Mouse (Mus musculus) adrenal gland (tissue): ENCODE data around the gene Dhdds.
"Not testable (repeated sequence)": the region's sequence is repeated elsewhere in the genome, so short reads cannot be mapped to it uniquely, and the experiment has no call there.

Experiments used
- intact Hi-C: fragments of 180-260 bp; cut with DNase I; formaldehyde crosslinking; loops from one replicate; pipeline ENCODE4 v1.15.1; 2025

Dhdds gene

DNA sequence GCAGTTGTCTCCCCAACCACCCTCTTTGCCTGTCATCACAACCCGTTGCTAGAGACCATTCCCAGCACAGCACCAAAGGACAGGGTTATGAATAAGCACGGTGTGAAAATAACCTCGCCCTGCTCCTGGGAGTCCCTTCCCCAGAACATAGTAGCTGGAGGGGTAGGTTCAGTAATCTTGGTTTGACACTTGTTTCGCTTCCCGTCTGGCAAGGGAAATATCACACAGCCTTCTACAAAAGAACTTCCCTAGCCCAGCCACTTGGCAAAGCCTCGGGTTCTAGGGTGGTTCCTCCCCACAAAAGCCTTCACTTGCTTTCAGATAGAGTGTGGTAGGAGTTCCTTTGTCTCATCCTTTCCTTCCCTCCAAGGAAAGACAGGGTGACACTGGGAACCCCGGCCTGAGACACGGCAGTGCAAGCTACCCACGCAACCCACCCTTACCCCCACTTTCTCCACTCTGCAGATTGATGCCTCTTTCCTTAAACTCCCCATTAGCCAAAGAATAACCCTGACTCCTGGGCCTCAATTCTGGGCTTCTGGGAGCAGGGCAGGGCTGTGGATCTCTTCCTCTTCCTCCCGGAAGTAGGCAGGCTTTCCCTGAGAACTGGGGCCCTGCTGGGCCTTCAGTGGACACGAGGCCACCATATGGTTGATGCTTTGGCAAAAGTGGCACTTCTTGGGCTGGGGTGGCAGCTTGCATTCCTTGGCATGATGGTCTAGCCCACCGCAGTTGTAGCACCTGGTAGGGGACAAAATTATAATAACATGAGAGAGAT, 5.1 kb upstream of the Dhdds start:
- intact Hi-C loops: no loop called here

DNA sequence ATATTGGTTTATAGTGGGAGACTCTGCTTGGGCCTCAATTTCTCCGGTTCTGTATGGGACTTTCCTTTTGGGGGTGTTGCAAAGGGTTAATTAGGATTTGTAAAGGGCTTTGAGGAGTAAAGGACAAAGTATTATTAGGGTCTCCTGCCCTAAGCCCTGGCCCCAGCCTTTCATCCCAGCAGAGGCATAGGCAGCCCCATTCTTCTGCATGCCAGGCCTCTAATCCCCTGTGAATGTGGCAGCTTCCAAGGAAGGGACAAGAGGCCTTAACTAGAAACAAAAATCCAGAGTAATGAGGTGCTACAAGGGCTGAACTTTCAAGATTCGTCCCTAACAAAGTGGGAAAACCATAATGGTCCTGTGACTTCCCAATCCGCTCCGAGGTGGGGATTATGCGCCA, 2.2 kb upstream of the Dhdds start:
- intact Hi-C loops: no loop called here

DNA sequence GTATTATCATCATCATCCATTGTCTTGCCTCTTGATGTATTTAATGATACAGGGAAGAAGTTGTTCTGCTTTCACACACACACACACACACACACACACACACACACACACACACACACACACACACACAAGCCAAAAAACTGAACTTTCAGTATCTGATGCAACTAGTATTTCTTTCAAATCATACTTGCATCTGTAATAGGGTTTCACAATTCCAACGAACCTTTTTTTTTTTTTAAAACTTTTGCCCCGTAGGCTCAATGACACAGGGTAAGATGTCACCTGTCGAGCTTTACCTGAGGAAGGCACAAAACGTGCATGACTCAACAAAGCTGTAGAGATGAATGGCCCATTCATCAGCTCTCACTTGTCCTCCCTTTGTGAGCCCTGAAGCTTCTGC, 1.5 kb upstream of the Dhdds start:
- intact Hi-C loops: no loop called here

DNA sequence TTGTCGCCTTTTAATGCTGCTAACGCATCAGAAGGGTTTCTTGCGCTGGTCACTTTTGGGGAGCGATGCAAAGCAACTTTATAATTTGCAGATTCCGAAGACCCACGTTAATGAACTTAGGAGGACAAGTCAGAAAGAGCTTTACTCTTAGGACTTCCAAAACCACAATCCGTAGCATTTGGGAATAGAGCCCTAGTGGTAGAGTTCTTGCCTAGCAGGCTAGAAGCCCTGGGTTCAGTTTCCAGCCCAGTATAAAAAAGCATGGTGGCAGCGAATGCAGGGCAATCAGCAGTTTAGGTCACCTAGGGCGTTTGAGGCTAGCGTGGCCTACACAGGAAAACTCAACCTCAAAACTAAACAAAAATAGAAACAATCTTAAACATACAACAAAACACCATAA, 992 bp upstream of the Dhdds start:
- intact Hi-C loops: no loop called here

DNA sequence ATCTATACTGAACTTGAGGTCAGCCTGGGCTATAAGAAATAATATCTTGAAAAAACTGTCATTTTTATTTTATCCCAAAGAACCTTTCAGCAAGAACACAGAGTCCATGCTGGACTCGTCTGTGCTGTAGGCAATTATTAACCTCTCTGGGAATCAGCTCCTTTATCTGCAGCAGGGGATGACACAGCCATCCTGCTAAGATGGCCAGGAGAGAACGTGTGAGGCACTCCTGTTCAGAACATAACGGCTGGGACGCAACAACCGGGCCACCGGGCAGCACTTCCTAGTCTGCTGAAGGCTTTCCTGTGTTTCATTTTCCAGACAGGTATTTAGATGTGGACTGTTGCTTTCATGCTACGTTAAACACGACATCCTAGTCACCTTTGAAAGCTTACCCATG, 6.0 kb downstream of the Dhdds start:
- intact Hi-C loops: no loop called here

DNA sequence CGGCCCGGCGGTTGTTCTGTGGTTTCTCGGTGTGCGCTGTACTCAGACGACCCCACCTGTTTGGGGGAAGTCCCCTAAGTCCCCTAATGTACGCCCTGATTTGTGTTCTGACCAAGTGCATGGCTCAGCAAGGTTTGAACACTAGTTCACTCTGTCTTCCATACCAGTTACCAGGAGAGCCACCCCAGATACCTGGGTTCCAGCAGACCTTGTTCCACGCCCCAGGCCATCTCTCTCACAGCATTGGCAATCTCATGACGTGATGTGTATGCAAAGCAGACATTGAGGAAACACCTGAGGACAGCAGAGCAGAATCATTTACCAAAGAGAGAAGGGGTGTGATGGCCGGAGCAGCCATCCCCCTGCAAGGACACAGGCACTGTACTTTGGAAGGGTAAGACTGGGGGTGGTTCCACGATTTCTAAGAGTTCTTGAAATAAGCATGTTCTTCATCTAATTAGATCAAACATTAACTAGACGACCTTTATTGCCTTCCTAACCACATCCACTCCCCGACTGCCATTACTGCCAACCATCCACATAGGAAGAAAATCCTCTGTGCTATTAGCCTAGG, 9.5 kb downstream of the Dhdds start:
- intact Hi-C loops: no loop called here

DNA sequence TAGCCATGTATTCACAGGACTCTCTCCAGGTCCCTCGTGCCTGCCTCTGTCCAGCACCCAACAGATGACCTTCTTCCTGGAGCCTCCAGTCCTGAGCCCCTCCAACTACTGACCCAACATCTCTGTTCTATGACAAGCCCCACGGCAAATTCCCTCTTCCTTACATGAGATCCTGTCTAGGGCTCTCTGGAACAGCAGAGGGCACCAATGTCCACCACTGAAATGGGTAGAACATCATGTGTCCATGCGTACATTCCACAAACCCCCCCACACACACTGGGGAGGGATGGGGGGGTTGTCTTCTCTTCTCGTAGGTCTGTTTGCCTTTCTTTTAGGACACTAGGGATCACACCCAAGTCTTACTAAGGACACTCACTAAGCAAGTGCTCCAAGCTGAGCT, 10.7 kb downstream of the Dhdds start:
- intact Hi-C loops: no loop called here

DNA sequence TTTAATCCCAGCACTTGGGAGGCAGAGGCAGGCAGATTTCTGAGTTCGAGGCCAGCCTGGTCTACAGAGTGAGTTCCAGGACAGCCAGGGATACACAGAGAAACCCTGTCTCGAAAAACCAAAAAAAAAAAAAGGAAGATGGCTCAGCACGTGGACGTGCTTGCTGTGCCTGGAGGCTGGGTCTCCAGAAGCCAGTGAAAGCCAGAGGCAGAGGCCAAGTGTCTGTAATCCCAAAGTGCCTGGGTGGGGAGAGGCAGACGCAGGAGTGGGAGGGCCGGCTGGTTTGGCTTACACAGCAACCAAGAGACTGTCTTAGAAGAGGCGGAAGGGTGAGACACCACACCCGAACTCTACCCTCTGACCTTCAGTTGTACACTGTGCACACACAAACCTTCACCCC, 12.4 kb downstream of the Dhdds start:
- intact Hi-C loops: not testable (repeated sequence)

DNA sequence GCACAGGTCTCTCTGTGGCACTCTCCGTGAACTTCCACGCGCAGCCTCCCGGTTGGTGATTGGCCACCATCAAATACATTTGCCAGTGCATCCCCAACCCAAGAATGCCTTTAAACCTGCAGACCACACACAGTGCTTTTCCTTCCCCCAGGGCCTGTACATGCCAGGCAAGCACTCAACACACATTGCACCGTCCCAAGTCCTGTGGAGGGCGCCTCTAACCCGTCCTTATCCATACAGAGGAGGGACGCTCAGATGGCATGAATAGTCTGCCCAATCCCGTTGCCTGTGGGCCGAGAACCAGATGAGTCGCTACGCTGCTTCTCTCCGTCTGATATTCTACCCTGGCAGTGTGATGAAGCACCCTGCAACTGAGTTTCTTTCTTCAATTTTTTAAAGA, 17.8 kb downstream of the Dhdds start:
- intact Hi-C loops: no loop called here

DNA sequence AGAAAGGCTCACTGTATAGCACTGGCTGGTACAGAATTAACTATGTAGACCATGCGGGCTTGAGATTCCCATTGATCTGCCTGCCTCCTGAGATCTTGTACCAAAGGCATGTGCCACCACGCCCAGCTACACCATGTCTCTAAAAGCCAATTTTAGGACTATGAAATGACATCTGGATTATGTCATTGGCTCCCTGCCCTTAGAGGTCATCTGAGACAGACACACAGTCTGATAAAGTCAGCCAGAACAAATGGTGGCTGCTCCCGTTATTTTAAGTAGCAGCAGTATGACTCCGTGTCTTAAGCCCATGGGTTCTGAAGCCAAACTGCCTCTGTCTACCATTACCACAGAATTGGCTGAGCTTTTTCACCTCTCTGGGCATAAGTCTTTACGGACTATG, 20.2 kb downstream of the Dhdds start:
- intact Hi-C loops: no loop called here

DNA sequence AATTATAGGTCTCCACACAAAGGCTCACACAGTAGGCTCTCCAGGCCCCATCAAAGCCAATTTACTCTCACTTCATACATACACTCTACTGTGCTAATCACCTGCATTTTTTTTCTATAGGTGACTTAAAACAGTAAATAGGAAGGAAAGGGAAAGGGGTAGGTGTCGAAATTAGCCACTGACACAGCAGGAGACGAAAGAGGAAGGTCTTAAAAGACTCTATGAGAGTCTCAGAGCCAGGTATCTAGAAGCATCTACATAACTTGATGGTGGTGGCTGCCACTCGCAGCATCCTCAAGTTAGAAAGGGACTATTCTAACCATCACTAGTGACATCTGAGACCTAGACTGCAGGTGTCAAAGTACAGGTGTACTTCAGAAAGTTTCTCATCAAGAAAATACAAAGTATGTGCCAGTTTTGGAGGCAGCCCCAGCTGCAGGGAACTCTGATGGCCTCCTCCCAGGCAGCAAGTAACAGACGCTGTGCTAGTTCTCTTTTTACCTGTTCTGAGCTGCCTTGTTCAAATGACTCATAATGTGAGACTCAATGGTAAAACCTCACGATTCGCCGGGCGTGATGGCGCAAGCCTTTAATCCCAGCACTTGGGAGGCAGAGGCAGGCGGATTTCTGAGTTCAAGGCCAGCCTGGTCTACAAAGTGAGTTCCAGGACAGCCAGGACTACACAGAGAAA, 22.6 kb downstream of the Dhdds start:
- intact Hi-C loops: no loop called here

DNA sequence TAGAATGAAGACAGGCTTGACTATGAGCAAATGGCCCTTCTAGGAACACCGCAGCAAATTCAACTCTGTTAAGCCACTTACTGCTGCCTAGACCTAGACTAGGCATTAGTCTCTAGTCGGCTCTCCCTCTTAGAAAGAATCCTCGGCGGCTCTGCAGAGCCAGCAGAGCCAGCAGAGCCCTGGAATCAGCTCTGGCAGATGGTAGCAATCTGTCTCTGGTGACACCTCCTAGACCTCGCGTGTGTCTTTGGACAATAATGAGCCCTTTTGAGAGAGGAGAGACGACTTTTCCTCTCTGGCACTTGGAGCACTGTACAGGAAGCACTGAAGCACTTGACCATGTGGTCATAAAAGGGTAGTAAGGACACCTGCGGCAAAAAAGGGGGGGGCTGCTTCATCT, 29.0 kb downstream of the Dhdds start:
- intact Hi-C loops: no loop called here

DNA sequence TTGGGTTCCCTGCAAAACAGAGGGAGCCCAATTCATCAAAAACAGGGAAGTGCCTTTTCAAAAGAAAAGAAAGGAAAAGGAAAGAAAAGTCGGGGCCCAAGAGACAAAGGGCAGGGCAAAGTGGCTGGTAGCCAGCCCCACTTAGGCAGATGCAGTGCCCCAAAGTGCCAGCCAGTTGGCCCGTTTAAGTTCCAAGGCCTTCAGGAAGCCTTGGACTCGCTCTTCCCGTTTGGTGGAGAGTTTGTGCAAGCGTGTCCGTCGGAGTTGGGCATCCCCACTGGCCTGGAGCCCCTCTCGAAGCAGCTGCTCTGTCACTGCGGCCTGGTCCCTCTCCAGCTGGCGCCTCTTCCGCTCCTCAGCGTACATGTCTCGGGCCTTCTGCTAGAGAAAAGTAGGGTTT, 29.8 kb downstream of the Dhdds start:
- intact Hi-C loops: no loop called here

DNA sequence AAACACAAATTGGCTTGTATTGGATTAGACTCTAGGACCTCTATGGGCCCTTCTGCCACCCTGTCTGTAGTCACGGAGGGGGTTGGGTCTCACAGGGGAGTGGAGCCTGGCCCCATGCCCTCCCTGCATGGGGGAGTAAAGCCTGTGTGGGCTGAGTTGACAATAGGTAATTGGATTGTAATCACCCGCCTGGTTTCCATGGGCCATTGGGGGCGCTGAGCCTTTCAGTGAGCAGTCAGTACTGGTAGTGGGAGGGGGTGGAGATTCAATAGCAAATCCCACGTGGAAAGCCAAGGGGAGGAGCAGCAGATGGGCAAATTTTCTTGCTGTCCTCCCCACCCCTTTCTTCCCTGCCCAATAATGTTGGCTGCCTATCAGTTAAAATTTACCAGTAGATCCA, 30.5 kb downstream of the Dhdds start:
- intact Hi-C loops: no loop called here

DNA sequence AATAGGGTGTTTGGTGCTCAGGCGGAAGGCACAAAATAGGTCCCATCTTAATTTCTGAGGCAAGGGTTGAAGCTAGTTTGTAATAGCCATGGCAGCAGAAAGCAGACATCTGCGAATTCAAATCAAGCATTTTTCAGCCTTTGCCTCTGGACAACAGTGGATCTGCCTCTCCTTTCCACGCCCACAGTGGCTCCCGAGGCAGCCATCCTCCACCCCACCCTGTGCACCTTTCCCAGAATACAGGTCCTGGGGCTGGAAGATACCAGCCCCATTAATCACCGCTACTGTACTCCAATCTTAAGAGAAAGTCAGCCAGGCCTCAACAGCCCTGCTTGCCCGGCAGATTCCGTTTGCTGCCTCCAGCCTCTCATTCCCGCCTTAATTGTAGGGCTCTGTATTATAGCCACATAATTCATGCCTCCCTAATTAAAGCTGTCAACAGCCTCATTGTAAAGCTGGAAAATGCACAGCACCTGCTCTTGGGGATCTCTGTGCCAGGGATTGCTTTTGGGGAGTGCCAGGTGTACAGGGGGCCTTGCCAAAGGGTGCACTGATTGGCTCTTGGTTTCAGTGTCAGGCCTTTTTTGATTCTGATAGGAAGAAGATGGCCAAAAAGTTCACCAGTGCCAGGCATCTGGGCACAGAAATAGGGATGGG, 31.5 kb downstream of the Dhdds start:
- intact Hi-C loops: no loop called here

DNA sequence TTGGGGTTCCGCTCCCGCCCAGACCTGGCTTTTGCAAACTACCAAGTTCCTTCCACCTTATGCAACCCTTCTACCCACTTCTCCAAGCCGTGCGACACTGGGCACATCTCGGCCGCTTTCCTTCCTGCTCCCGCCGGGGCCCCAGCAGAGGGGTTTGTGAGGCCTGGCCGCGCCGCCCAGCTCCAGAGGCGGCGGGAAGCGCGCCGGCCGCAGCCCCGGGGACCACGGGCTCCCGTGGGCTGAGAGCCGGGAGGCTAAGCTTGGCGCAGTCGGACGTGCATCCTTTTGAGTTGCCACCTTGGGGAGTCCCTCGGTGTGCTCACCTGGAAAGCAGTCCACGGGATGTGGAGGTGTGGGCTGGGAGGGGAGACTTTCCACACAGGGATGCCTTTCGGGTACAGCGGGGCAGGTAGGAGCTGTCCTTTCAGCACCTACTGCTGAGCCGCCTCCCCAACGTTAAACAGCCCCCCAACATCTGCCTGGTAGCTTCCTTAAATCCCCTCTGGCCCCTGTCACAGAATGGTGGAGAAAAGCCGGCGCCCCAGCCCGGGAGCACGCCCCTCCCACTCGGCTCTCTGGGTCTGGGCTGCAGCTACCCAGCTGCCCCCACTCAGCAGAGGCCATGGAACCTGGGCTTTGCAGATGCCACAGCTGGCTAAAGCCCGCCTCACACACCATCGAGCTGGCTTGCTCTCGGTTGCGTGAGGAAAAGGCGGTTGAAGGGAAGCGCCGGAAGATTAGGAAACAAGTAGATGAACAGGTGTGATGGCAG, 32.4 kb downstream of the Dhdds start, which contains the start of gene Hmgn2:
Gene Hmgn2, minus strand, starts transcription at position 501 of the 772 bp plus-strand sequence.
- intact Hi-C loops: no loop called here

DNA sequence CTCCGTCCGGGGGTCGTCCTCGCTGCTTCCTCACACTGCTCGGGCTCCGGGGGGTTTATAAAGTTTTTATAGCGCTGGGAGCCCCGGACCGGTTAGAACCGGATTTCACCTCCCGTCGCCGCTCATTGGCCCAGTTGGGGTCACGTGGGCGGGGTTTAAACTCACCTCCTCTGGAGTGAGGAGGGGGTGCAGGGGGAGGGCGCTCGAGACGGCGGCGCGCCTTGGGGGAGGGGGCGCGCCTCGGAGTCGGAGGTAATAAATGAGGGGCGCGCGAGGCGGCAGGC, 32.9 kb downstream of the Dhdds start:
- intact Hi-C loops: no loop called here

DNA sequence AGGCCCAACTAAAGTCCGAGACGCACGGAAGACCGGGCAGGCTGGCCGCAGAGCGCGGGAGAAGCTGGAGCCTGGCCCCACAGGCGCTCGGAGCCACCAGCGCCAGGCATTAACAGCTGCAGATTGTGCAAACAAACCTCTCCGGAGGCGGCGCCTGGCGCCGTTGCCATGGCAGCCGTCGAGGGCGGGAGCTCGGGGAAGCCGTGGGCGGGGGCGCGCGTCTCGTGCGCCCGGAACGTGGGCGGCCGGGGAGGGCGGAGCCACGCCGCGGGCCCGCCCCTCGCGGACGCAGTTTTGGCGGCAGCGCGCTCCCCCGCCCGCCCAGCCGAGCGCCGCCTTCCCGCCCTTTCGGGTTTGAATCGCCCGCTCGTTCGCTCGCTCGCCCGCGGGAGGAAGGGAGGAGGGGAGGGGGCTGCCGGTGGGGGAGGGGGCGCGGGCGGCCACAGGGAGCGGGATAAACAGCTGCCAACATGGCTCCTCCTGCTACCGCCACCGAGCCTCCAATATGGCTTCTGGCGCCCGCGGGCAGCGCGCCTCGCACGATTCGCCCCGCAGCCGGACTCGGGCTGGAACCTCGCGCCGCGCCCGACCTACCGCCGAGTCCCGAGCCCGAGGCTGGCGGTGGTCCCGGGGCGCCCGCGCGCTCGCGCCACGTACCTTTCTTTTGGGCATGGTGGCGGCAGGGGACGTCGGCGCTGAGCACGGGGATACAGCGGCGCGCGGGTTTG, 33.4 kb downstream of the Dhdds start:
- intact Hi-C loops: no loop called here

DNA sequence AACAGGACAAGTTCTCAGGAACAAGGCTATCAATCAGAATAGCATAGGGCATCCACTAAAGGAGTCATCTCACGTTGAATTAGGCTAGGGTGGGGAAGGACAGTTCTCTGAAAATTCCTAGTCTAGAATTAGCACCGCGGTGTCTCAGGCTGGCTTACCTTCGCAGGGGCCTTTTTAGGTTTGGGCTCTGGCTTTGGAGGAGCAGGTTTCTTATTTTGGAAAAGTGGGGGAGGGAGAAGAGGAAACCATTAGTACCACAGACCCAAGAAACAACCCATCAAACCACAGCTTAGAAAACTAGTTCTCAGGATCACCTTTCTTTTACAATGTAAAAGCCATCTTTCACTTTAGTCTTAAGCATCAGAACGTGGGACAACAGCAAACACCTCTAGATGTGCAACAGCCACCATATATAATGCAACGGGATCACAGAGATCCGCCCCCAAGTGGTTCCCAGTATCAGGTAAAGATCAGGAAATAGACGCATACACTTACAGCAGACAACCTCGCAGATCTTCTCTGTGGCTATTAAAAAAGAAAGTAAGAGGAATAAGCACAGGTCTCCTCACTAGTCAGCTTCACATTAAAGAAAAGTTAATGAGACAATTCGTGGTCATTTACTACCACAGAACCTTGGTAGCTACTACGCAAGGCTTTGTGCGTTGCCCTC, 34.3 kb downstream of the Dhdds start:
- intact Hi-C loops: no loop called here

DNA sequence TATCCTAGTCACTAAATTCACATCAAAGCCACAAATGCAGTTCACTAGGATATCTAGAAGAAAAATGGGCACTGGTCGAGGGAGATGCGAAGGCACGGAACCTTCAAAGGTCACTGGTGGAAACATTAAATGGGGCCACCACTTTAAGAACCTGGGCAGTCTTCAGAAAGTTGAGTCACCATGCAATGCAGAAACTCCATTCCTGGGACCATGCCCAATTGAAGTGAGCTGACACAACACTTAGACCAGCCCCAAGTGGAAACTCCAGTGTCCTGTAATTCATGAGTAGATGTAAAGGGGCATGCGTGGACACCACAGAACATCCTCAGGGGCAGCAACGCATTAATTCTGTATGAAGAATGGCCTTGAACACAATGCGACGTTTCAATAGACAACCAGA, 38.2 kb downstream of the Dhdds start:
- intact Hi-C loops: loop anchor here (5.0 kb wide), 1 partner anchor 35 kb away; no protein-coding TSS in a partner anchor
